Mouse (Mus musculus): ENCODE results near the gene Cyth2.

- TF ChIP-seq GATA1 (IDR thresholded peaks at IDR 0.05; ENCODE audit: borderline replicate concordance, low read length) (no peak), FLI1 (IDR thresholded peaks at IDR 0.05; ENCODE audit: low read length) (no peak)
Observed at GRCm38 (mm10) chr7:45793969-45794585, 20.3 kb downstream of the Cyth2 start.
